Mouse (Mus musculus): ENCODE data around the gene Rmi1.

DNA sequence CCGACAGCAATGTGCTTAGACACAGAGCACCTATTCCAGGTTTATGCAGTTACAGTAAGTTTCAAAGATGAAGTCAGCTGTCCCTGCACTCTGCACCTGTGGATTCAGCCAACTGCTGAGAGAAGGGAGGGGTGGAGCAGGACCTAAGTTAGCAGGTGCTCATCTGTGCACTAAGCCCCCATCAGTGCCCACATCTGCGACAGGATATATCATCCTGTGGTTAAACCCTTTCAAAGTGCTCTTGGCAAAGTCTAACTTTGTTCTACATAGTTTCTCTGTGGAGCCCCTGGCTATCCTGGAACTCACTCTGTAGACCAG is 28.9 kb upstream of the Rmi1 start:
- TF ChIP-seq USF1 (IDR thresholded peaks at IDR 0.05; ENCODE audit: low read depth) (no peak), POLR2A (IDR thresholded peaks at IDR 0.05; ENCODE audit: insufficient read length, low read depth) (no peak), TCF3 (IDR thresholded peaks at IDR 0.05; ENCODE audit: insufficient read length, low read depth) (no peak), MAX (IDR thresholded peaks at IDR 0.05; ENCODE audit: low read depth) (no peak), MYOD1 (IDR thresholded peaks at IDR 0.05; ENCODE audit: control insufficient read depth in 1 of 3, insufficient read length in 2 of 3, low read depth in 2 of 3) (no peak)

All from myocyte (in vitro differentiated cells).